Mouse (Mus musculus): ENCODE results near the gene Olfr311. TPM values are rescaled to one million over a fixed set of nuclear protein-coding genes. Genes with fewer than 3 reads are reported as not detected.
"Not testable (repeated sequence)": the region's sequence is repeated elsewhere in the genome, so short reads cannot be mapped to it uniquely, and the experiment has no call there.

Olfr311 gene
- total and polyA plus RNA-seq, 2 experiments from 2014 or later = not detected

DNA sequence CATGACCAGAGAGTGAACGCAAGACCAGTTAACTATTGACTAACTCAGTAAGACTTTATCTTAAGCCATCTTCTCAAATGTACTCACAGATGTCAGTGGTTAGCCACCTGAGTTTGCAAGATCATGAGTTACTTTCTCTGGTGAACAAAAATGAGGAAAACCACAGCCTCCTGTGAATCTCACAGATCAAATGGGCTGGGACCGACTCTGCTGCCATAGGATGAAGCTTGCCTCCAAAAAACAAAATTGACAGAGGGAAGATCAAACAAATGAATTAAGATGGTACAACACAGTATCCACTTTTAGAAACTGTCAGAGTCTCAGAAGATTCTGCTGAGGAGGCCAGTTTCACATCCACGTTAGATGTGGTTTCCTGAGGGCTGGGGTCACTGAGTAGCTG lies 9.3 kb upstream of the Olfr311 start:
- no peak overlapping the region for H3K9ac ChIP-seq
- no peaks in the 10 kb centered on the region for H3K9me3 ChIP-seq (ENCODE audit: low read length)
- H3K4me1 ChIP-seq (ENCODE audit: insufficient read depth) = no peaks in the 10 kb centered on the region
- H3K36me3 ChIP-seq (ENCODE audit: insufficient read depth) = no peaks in the 10 kb centered on the region
- 84% methylated on average over 3 of the region's 3 CpGs for WGBS
- H3K27me3 ChIP-seq (ENCODE audit: insufficient read depth, low read length) = no peaks in the 10 kb centered on the region
- TF ChIP-seq CTCF (IDR thresholded peaks at IDR 0.05; ENCODE audit: low read depth) = no peak
- no peak overlapping the region for H3K27ac ChIP-seq (ENCODE audit: low read depth, low read length)
- no peak overlapping the region for H3K4me2 ChIP-seq (ENCODE audit: low read depth)
- ATAC-seq = no peak
- DNase-seq = no peak
- H3K4me3 ChIP-seq (ENCODE audit: low read depth, low read length) = no peak overlapping the region

DNA sequence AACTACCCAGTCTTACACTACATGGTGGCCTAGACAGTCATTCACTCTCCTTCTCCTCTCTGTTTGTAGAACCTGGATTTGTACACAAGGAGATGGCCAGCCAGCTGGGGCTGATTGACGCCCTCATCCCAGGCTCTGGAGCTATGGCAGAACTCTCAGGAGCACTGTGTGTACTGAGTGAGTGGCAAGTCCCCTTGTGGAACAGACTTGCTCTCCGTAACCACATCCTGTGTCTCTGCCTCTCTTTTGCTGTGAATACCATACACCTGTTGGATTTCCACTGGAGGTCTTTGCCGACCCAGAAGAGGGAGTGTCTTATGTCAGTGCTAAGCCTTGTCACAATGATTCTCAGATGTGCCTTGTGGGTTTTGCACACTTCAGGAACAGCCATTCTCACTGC lies 6.5 kb upstream of the Olfr311 start:
- not testable (repeated sequence) for H3K36me3 ChIP-seq (ENCODE audit: insufficient read depth); H3K4me3 ChIP-seq (ENCODE audit: low read depth, low read length); ATAC-seq; H3K4me1 ChIP-seq (ENCODE audit: insufficient read depth); H3K9ac ChIP-seq; DNase-seq; H3K4me2 ChIP-seq (ENCODE audit: low read depth); H3K27me3 ChIP-seq (ENCODE audit: insufficient read depth, low read length); H3K9me3 ChIP-seq (ENCODE audit: low read length); H3K27ac ChIP-seq (ENCODE audit: low read depth, low read length)
- 85% methylated on average over 3 of the region's 3 CpGs for WGBS

DNA sequence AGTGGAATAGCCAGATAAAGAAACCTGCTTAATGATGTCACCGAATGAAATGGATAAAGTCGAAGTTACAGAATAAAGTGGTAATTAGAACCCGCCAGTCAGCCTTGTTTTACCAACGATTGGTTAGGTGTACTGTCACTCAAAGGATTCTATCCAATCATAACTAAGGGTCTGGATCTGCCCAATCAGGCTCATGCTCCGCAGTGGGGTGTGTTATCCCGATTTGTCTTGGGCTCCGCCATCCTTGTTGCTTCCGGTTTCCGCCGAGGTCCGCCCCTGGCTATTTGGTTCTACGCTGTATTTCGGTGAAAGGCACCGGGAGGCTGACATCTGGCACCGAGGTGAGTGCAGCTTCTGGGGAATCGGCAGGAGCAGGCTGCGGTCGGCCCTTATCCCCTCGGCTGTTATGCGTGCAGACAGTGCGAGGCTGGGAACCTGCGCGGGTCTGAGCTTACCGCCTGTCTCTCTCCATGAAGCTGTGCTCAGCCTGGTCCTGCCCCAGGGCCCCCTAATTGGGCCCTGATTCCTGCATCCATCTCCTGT lies 7.9 kb downstream of the Olfr311 start, which contains the start of gene Gm12258:
TSS of gene Gm12258 (plus strand) at position 240 of the 543 bp plus-strand sequence.
- no peak for TF ChIP-seq CTCF (IDR thresholded peaks at IDR 0.05; ENCODE audit: low read depth)
- WGBS = under 1% methylated on average over 24 of the region's 24 CpGs
- peak; percentile 100 for ATAC-seq

DNA sequence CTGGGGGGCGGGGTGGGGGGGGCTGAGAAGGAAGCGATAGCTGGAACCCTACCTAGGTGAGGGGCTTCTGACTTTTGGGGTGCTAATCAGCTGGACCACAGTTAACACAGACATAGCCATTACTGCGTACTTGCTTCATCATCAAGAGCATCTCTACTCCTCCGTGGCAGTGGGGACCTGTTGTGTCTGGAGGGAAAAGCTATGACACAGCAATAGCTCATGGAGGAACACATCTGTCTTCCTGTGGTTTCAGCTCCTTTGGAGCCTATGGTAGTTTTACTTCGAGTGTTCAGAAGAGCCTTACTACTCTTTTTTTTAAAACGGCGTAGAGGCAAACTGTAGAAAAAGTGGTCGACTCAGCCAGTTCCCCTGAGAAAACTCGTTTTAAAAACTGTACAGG lies 8.6 kb downstream of the Olfr311 start:
- Histone ChIP-seq H3K4me3 (ENCODE audit: low read depth, low read length) (peak overlapping the region; percentile 66), H3K27me3 (ENCODE audit: insufficient read depth, low read length) (no peaks in the 10 kb centered on the region), H3K4me2 (ENCODE audit: low read depth) (peak overlapping the region; percentile 75), H3K27ac (ENCODE audit: low read depth, low read length) (peak overlapping the region; percentile 82), H3K36me3 (ENCODE audit: insufficient read depth) (peaks cover 30% of the 10 kb centered on the region), H3K9ac (peak overlapping the region; percentile 71), H3K9me3 (ENCODE audit: low read length) (no peaks in the 10 kb centered on the region), H3K4me1 (ENCODE audit: insufficient read depth) (peaks cover 5% of the 10 kb centered on the region)
- WGBS = 42% methylated on average over 9 of the region's 9 CpGs
- DNase-seq (no peak), ATAC-seq (no peak)
- TF ChIP-seq CTCF (IDR thresholded peaks at IDR 0.05; ENCODE audit: low read depth) = no peak

More for the DNA sequence above, 7.9 kb downstream of the Olfr311 start, which contains the start of gene Gm12258:
- peak within 1 kb of the TSS; percentile 66 for H3K4me3 ChIP-seq (ENCODE audit: low read depth, low read length)
- peak within 1 kb of the TSS; percentile 82 for H3K27ac ChIP-seq (ENCODE audit: low read depth, low read length)
- peak within 1 kb of the TSS; percentile 71 for H3K9ac ChIP-seq
- peak; percentile 99 for DNase-seq
- peak within 1 kb of the TSS; percentile 75 for H3K4me2 ChIP-seq (ENCODE audit: low read depth)
- no peaks in the 10 kb centered on the region for H3K9me3 ChIP-seq (ENCODE audit: low read length)
- no peaks in the 10 kb centered on the region for H3K27me3 ChIP-seq (ENCODE audit: insufficient read depth, low read length)
- peaks cover 25% of the 10 kb centered on the region for H3K36me3 ChIP-seq (ENCODE audit: insufficient read depth)
- H3K4me1 ChIP-seq (ENCODE audit: insufficient read depth) = peaks cover 5% of the 10 kb centered on the region

DNA sequence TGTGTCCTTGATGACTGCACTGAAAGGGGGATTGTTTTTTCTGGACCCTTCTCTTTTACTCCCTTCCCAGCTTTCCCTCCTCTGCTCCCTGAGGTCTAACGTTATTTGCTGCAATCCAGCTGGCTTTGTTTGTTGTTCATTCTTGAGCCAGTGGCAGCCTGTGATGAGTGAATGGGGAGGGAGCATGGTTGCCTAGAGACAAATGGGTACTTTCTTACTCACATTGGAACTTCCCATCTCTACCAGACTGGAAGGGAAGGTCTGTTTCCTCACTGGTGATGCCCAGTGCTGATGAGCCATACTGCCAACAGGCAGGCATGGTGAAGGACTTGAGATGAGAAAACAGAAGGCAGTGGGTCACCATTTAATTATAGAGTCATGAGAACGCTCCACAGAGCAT lies 10.7 kb downstream of the Olfr311 start:
- Histone ChIP-seq H3K36me3 (ENCODE audit: insufficient read depth) (peaks cover 38% of the 10 kb centered on the region), H3K4me3 (ENCODE audit: low read depth, low read length) (no peak overlapping the region), H3K27ac (ENCODE audit: low read depth, low read length) (no peak overlapping the region), H3K9me3 (ENCODE audit: low read length) (no peaks in the 10 kb centered on the region), H3K4me1 (ENCODE audit: insufficient read depth) (peaks cover 5% of the 10 kb centered on the region), H3K27me3 (ENCODE audit: insufficient read depth, low read length) (no peaks in the 10 kb centered on the region), H3K9ac (no peak overlapping the region), H3K4me2 (ENCODE audit: low read depth) (no peak overlapping the region)
- 59% methylated on average over 2 of the region's 2 CpGs for WGBS
- ATAC-seq (no peak), DNase-seq (no peak)
- TF ChIP-seq CTCF (IDR thresholded peaks at IDR 0.05; ENCODE audit: low read depth) = no peak

DNA sequence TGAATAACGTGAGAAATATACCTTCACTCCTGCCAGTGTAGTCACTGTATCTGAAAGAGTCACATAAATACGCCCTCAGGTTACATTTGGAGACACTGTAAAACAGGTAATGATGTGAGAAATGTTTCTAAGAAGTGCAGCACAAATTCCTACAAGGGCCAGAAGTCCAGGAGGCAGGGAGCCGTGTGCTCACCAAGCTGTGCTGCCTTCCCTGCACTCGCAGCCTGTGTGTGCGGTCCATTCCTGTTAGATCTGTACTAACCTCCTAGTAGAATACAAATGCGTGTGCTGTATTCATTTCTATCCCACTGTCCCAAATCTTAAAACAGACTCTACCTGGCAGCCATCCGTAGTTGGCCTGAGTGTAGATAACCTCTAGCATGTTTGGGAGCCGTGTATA lies 21.7 kb downstream of the Olfr311 start:
- 96% methylated on average over 8 of the region's 8 CpGs for WGBS
- TF ChIP-seq CTCF (IDR thresholded peaks at IDR 0.05; ENCODE audit: low read depth) = no peak
- H3K36me3 ChIP-seq (ENCODE audit: insufficient read depth) = peaks cover 51% of the 10 kb centered on the region

DNA sequence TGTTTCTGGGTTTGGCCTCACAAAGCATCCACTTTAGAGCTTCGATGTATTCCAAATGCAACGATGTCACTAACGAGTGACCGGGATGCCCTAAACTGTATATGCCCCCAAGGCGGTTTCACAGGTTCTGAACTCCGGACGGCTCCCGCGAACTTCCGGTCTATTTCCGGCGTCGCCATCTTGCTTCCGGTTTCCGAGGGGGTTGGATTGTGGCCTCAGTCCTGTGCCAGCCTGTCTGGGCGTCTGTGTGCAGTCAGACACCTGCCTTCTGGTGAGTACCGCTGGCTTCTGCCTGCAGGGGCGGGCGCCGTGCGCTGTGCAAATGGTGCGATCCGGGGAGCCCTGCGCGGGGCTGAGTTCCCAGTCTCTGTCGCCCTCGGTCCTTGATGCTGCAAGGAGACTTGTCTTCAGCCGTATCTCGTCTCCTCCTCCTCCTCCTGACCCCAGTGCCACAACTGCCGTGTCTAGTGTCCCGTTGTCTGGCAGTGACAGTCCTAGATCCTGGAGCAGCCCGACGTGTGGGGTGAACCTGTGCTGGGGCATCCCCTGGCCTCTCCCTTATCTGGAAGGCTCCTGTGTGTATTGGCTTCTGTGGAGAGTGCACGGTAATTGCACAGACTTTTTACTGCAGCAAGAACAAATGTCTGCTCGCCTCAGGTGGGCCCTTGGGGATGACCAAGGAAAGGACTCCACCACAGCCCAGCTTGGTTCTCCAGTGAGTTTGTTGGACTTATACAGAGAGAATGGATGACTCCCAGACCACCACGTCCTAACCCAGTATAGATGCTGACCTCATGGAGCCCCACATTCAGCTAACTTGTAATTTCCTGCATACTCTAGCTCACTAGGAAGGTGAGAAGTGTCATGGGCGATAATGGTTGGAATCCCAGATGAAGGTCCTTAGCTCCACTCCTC lies 28.2 kb downstream of the Olfr311 start, which contains the start of gene 2810021J22Rik:
TSS of gene 2810021J22Rik (plus strand) at position 178 of the 915 bp plus-strand sequence.
- peaks cover 14% of the 10 kb centered on the region for H3K36me3 ChIP-seq (ENCODE audit: insufficient read depth)
- no peaks in the 10 kb centered on the region for H3K27me3 ChIP-seq (ENCODE audit: insufficient read depth, low read length)
- H3K9me3 ChIP-seq (ENCODE audit: low read length) = no peaks in the 10 kb centered on the region
- DNase-seq = peak; percentile 85
- ATAC-seq = peak; percentile 93
- peak within 1 kb of the TSS; percentile 85 for H3K27ac ChIP-seq (ENCODE audit: low read depth, low read length)
- peaks cover 8% of the 10 kb centered on the region for H3K4me1 ChIP-seq (ENCODE audit: insufficient read depth)
- H3K4me2 ChIP-seq (ENCODE audit: low read depth) = peak within 1 kb of the TSS; percentile 73
- peak within 1 kb of the TSS; percentile 70 for H3K4me3 ChIP-seq (ENCODE audit: low read depth, low read length)
- peak within 1 kb of the TSS; percentile 82 for H3K9ac ChIP-seq
- WGBS = 5% methylated on average over 37 of the region's 37 CpGs
- TF ChIP-seq CTCF (IDR thresholded peaks at IDR 0.05; ENCODE audit: low read depth) = peak; percentile 38

More for the DNA sequence above, 21.7 kb downstream of the Olfr311 start:
- Histone ChIP-seq H3K9ac (no peak overlapping the region), H3K4me3 (ENCODE audit: low read depth, low read length) (no peak overlapping the region), H3K27ac (ENCODE audit: low read depth, low read length) (no peak overlapping the region), H3K9me3 (ENCODE audit: low read length) (peaks cover 11% of the 10 kb centered on the region; the same call in 1 of the 2 replicates), H3K4me2 (ENCODE audit: low read depth) (no peak overlapping the region), H3K4me1 (ENCODE audit: insufficient read depth) (no peaks in the 10 kb centered on the region), H3K27me3 (ENCODE audit: insufficient read depth, low read length) (no peaks in the 10 kb centered on the region)
- no peak for DNase-seq
- no peak for ATAC-seq

All from forebrain, postnatal 0 days (tissue).